Mouse (Mus musculus): Measurements from ENCODE around the gene Lag3. TPM values are rescaled to one million over a fixed set of nuclear protein-coding genes. Genes with fewer than 3 reads are reported as not detected.
A peak's percentile ranks its signal among the peaks of the same experiment; 100 is the strongest.
"Not testable (repeated sequence)": the region's sequence is repeated elsewhere in the genome, so short reads cannot be mapped to it uniquely, and the experiment has no call there.

The Lag3 gene
- polyA plus RNA-seq, 1 experiment from 2014 or later = 1.1 TPM

- peaks cover 7% of the 10 kb centered on the region; the same call in 1 of the 2 replicates for H3K27me3 ChIP-seq (ENCODE audit: control insufficient read depth, insufficient read depth, low read length)
- no peaks in the 10 kb centered on the region for H3K36me3 ChIP-seq (ENCODE audit: control insufficient read depth, insufficient read depth)
- H3K9ac ChIP-seq (ENCODE audit: low read length) = peak overlapping the region; percentile 81
- ATAC-seq (replicated peaks; ENCODE audit: extremely low read depth, insufficient read depth, low FRiP score) = no peak
- 50% methylated on average over 14 of the region's 16 CpGs for WGBS
- H3K4me2 ChIP-seq (ENCODE audit: low read depth, low read length) = peak overlapping the region; percentile 90
- no peak overlapping the region; the same call in 1 of the 2 replicates for H3K4me3 ChIP-seq (ENCODE audit: low read length)
- peaks cover 13% of the 10 kb centered on the region for H3K4me1 ChIP-seq (ENCODE audit: control insufficient read depth, insufficient read depth, low read length)
- H3K9me3 ChIP-seq (replicated peaks; ENCODE audit: control insufficient read depth, low read length) = no peaks in the 10 kb centered on the region
- H3K27ac ChIP-seq (ENCODE audit: low read length) = peak overlapping the region; percentile 98
Measured at GRCm38 (mm10) chr6:124904991-124905860, 6.3 kb downstream of the Lag3 start.

- no peaks in the 10 kb centered on the region for H3K9me3 ChIP-seq (replicated peaks; ENCODE audit: control insufficient read depth, low read length)
- peaks cover 8% of the 10 kb centered on the region for H3K4me1 ChIP-seq (ENCODE audit: control insufficient read depth, insufficient read depth, low read length)
- H3K27ac ChIP-seq (ENCODE audit: low read length) = peak overlapping the region; percentile 98
- ATAC-seq (replicated peaks; ENCODE audit: extremely low read depth, insufficient read depth, low FRiP score) = peak; percentile 66
- whole genome bisulfite sequencing = 11% methylated on average over 24 of the region's 24 CpGs
- H3K36me3 ChIP-seq (ENCODE audit: control insufficient read depth, insufficient read depth) = no peaks in the 10 kb centered on the region
- H3K4me3 ChIP-seq (ENCODE audit: low read length) = peak overlapping the region; percentile 65
- H3K4me2 ChIP-seq (ENCODE audit: low read depth, low read length) = peak overlapping the region; percentile 90
- H3K27me3 ChIP-seq (ENCODE audit: control insufficient read depth, insufficient read depth, low read length) = peaks cover 3% of the 10 kb centered on the region; the same call in 1 of the 2 replicates
- peak overlapping the region; percentile 81 for H3K9ac ChIP-seq (ENCODE audit: low read length)
Measured at GRCm38 (mm10) chr6:124904161-124904981, 7.1 kb downstream of the Lag3 start.

GRCm38 (mm10) chr6:124903580-124904151 is 7.8 kb downstream of the Lag3 start:
- WGBS = under 1% methylated on average over 23 of the region's 23 CpGs
- peaks cover 2% of the 10 kb centered on the region; the same call in 1 of the 2 replicates for H3K27me3 ChIP-seq (ENCODE audit: control insufficient read depth, insufficient read depth, low read length)

GRCm38 (mm10) chr6:124901851-124902250 is 9.7 kb downstream of the Lag3 start:
- no peak overlapping the region for H3K4me2 ChIP-seq (ENCODE audit: low read depth, low read length)
- H3K9me3 ChIP-seq (replicated peaks; ENCODE audit: control insufficient read depth, low read length) = no peaks in the 10 kb centered on the region
- no peak overlapping the region for H3K9ac ChIP-seq (ENCODE audit: low read length)
- no peaks in the 10 kb centered on the region for H3K36me3 ChIP-seq (ENCODE audit: control insufficient read depth, insufficient read depth)
- no peak overlapping the region for H3K27ac ChIP-seq (ENCODE audit: low read length)
- H3K27me3 ChIP-seq (ENCODE audit: control insufficient read depth, insufficient read depth, low read length) = no peaks in the 10 kb centered on the region
- H3K4me1 ChIP-seq (ENCODE audit: control insufficient read depth, insufficient read depth, low read length) = peaks cover 8% of the 10 kb centered on the region
- ATAC-seq (replicated peaks; ENCODE audit: extremely low read depth, insufficient read depth, low FRiP score) = no peak
- no peak overlapping the region for H3K4me3 ChIP-seq (ENCODE audit: low read length)

More at GRCm38 (mm10) chr6:124903580-124904151, 7.8 kb downstream of the Lag3 start:
- Histone ChIP-seq H3K4me3 (ENCODE audit: low read length) (peak overlapping the region; percentile 65), H3K4me1 (ENCODE audit: control insufficient read depth, insufficient read depth, low read length) (peaks cover 8% of the 10 kb centered on the region), H3K9me3 (replicated peaks; ENCODE audit: control insufficient read depth, low read length) (no peaks in the 10 kb centered on the region), H3K27ac (ENCODE audit: low read length) (peak overlapping the region; percentile 98), H3K9ac (ENCODE audit: low read length) (peak overlapping the region; percentile 81), H3K36me3 (ENCODE audit: control insufficient read depth, insufficient read depth) (no peaks in the 10 kb centered on the region), H3K4me2 (ENCODE audit: low read depth, low read length) (peak overlapping the region; percentile 90)
- peak; percentile 82 for ATAC-seq (replicated peaks; ENCODE audit: extremely low read depth, insufficient read depth, low FRiP score)

DNA sequence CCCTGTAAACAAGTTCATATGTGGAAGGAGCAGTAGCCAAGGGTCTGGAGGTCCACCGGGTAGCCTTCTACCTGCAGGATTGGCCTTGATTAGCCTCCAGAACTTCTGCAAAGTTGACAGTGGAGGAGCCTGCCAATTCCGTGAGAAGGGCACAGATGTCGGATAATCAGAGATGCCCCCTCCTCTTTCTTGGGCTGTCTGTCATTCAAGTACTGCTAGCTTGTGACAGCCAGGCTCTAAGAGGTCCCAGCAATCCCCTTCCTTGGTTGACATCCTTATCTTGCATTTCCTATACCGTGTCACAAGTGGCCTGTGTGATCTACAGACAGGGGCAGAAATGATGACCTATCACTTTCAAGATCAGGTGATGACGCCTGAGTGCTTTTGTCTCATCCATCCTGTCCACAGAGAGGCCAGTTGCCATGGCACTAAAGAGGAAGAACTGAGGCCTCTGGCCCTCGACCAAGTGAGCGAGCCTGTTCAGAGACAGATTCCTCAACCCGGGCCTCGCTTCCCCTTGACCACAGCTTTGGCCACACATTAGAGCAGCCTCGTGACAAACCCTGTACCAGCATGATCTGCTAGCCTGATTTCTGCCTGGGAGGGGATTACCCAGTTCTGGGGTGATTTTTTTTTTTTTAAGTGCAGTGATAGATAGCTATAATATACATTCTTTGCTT is 10.6 kb downstream of the Lag3 start:
- no peaks in the 10 kb centered on the region for H3K9me3 ChIP-seq (replicated peaks; ENCODE audit: control insufficient read depth, low read length)
- H3K36me3 ChIP-seq (ENCODE audit: control insufficient read depth, insufficient read depth) = no peaks in the 10 kb centered on the region
- no peaks in the 10 kb centered on the region for H3K27me3 ChIP-seq (ENCODE audit: control insufficient read depth, insufficient read depth, low read length)
- peak overlapping the region; percentile 44; the same call in 1 of the 2 replicates for H3K27ac ChIP-seq (ENCODE audit: low read length)
- no peak overlapping the region for H3K4me2 ChIP-seq (ENCODE audit: low read depth, low read length)
- no peak for ATAC-seq (replicated peaks; ENCODE audit: extremely low read depth, insufficient read depth, low FRiP score)
- peaks cover 8% of the 10 kb centered on the region for H3K4me1 ChIP-seq (ENCODE audit: control insufficient read depth, insufficient read depth, low read length)
- 31% methylated on average over 10 of the region's 10 CpGs for WGBS
- H3K9ac ChIP-seq (ENCODE audit: low read length) = no peak overlapping the region
- no peak overlapping the region for H3K4me3 ChIP-seq (ENCODE audit: low read length)

- Histone ChIP-seq H3K9ac (ENCODE audit: low read length) (no peak overlapping the region), H3K4me1 (ENCODE audit: control insufficient read depth, insufficient read depth, low read length) (peaks cover 7% of the 10 kb centered on the region), H3K9me3 (replicated peaks; ENCODE audit: control insufficient read depth, low read length) (no peaks in the 10 kb centered on the region), H3K4me3 (ENCODE audit: low read length) (no peak overlapping the region), H3K27me3 (ENCODE audit: control insufficient read depth, insufficient read depth, low read length) (no peaks in the 10 kb centered on the region), H3K4me2 (ENCODE audit: low read depth, low read length) (no peak overlapping the region), H3K27ac (ENCODE audit: low read length) (peak overlapping the region; percentile 57), H3K36me3 (ENCODE audit: control insufficient read depth, insufficient read depth) (no peaks in the 10 kb centered on the region)
- no peak for ATAC-seq (replicated peaks; ENCODE audit: extremely low read depth, insufficient read depth, low FRiP score)
- 59% methylated on average over 8 of the region's 8 CpGs for WGBS
Measured at GRCm38 (mm10) chr6:124900056-124900800, 11.3 kb downstream of the Lag3 start.

DNA sequence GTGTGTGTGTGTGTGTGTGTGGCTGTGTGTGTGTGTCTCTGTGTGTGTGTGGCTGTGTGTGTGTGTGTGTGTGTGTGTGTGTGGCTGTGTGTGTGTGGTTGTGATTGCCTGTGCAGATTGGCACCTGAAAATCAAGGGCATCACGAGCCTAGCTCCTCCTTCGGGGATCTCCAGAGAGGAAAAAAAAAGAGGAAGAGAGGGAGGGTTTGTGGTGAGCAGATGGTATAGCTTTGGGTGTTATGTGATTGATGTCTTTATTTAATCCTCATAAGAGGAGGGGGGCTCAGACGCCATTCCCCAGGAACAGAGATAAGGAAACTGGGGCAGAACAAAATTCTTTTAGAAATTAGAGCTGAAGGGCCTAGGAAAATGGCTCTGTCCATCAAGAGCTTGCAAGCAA is 13.1 kb downstream of the Lag3 start:
- no peak for ATAC-seq (replicated peaks; ENCODE audit: extremely low read depth, insufficient read depth, low FRiP score)

GRCm38 (mm10) chr6:124894113-124894512 is 17.4 kb downstream of the Lag3 start:
- not testable (repeated sequence) for H3K27ac ChIP-seq (ENCODE audit: low read length); H3K9me3 ChIP-seq (replicated peaks; ENCODE audit: control insufficient read depth, low read length); H3K27me3 ChIP-seq (ENCODE audit: control insufficient read depth, insufficient read depth, low read length); H3K4me3 ChIP-seq (ENCODE audit: low read length); H3K36me3 ChIP-seq (ENCODE audit: control insufficient read depth, insufficient read depth); ATAC-seq (replicated peaks; ENCODE audit: extremely low read depth, insufficient read depth, low FRiP score); H3K4me1 ChIP-seq (ENCODE audit: control insufficient read depth, insufficient read depth, low read length); H3K9ac ChIP-seq (ENCODE audit: low read length); H3K4me2 ChIP-seq (ENCODE audit: low read depth, low read length)
- 84% methylated on average over 2 of the region's 2 CpGs for WGBS

More for the DNA sequence above, 13.1 kb downstream of the Lag3 start:
- H3K9ac ChIP-seq (ENCODE audit: low read length) = no peak overlapping the region
- H3K27ac ChIP-seq (ENCODE audit: low read length) = no peak overlapping the region
- H3K4me2 ChIP-seq (ENCODE audit: low read depth, low read length) = no peak overlapping the region
- H3K9me3 ChIP-seq (replicated peaks; ENCODE audit: control insufficient read depth, low read length) = no peaks in the 10 kb centered on the region
- no peaks in the 10 kb centered on the region for H3K36me3 ChIP-seq (ENCODE audit: control insufficient read depth, insufficient read depth)
- 30% methylated on average over 3 of the region's 3 CpGs for WGBS
- no peaks in the 10 kb centered on the region for H3K4me1 ChIP-seq (ENCODE audit: control insufficient read depth, insufficient read depth, low read length)
- no peak overlapping the region for H3K4me3 ChIP-seq (ENCODE audit: low read length)
- H3K27me3 ChIP-seq (ENCODE audit: control insufficient read depth, insufficient read depth, low read length) = no peaks in the 10 kb centered on the region
